Mouse (Mus musculus): ENCODE data around the gene Rsl24d1. TPM values are rescaled to one million over a fixed set of nuclear protein-coding genes. Genes with fewer than 3 reads are reported as not detected.
A peak's percentile ranks its signal among the peaks of the same experiment; 100 is the strongest.

The Rsl24d1 gene
- total and polyA plus RNA-seq, 3 experiments: 25.3 to 51.7 (median 50.1) TPM

DNA sequence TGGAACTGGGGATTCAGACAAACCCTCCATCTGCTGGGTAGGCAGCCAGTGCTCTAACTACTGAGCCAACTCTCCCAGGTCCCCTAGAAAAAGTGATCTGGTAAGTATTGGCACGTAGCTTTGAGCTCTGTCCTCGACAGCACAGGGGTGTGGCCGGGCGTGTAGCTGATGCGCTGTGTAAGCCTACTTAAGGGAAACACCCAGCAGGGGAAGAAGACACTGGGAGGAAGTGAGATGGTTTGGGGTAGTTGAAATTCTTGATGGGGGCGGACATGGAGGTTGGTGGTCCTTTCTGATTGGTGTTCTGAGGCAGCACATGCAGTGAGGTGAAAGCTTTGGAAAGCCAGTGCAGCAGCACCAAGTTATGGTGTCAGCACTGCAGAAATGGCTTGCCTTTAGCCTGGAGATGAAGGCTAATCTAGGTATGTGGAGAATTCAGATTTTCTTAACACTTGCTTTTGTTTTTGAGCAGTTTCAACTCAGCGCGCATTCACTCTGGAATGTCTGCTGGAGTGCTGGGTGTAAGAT is 11.9 kb downstream of the Rsl24d1 start:
- WGBS: 88% methylated on average over 8 of the region's 8 CpGs
- Histone ChIP-seq H3K79me2 (replicated peaks; ENCODE audit: control insufficient read depth, insufficient read depth, low read length) (no peaks in the 10 kb centered on the region), H3K27ac (no peak overlapping the region), H3K27me3 (ENCODE audit: control insufficient read depth, insufficient read depth, low read length) (no peaks in the 10 kb centered on the region), H3K4me1 (ENCODE audit: control insufficient read depth, insufficient read depth, low read length) (no peaks in the 10 kb centered on the region), H3K4me3 (no peak overlapping the region), H3K9ac (ENCODE audit: low read depth, low read length) (no peak overlapping the region), H3K36me3 (ENCODE audit: control insufficient read depth, insufficient read depth, low read length) (no peaks in the 10 kb centered on the region)
- TF ChIP-seq EP300 (IDR thresholded peaks at IDR 0.05; ENCODE audit: insufficient read depth, low read depth, low read length): no peak
- TF ChIP-seq CTCF (IDR thresholded peaks at IDR 0.05): no peak
- TF ChIP-seq POLR2A (IDR thresholded peaks at IDR 0.05; ENCODE audit: insufficient read depth, low read depth, low read length): no peak
- no peak for DNase-seq
- intact Hi-C loops (cut with DNase I): no loop called here

DNA sequence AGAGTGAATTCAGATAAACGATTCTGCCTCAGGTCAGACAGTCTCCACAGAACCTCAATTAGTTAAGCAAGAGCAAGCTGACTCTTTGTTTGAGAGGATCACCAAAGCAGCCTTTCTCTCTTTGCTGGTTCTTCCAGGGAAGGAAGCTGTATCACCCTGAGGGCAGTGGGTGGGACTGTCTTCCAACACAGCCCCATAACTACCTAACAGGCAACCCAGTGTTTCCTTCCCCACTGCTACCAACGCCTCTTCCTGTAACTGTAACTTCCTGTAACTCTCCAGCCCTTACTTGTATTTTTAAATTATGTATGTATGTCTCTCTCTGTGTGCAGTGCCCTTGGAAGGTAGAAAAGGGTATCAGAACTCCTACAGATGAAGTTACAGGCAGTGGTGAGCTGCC is 14.2 kb downstream of the Rsl24d1 start:
- 68% methylated on average over 2 of the region's 2 CpGs for WGBS
- TF ChIP-seq EP300 (IDR thresholded peaks at IDR 0.05; ENCODE audit: insufficient read depth, low read depth, low read length) (no peak), CTCF (IDR thresholded peaks at IDR 0.05) (no peak), POLR2A (IDR thresholded peaks at IDR 0.05; ENCODE audit: insufficient read depth, low read depth, low read length) (no peak)
- Histone ChIP-seq H3K36me3 (ENCODE audit: control insufficient read depth, insufficient read depth, low read length) (no peaks in the 10 kb centered on the region), H3K4me3 (no peak overlapping the region), H3K9ac (ENCODE audit: low read depth, low read length) (no peak overlapping the region), H3K27ac (no peak overlapping the region), H3K4me1 (ENCODE audit: control insufficient read depth, insufficient read depth, low read length) (no peaks in the 10 kb centered on the region), H3K79me2 (replicated peaks; ENCODE audit: control insufficient read depth, insufficient read depth, low read length) (no peaks in the 10 kb centered on the region), H3K27me3 (ENCODE audit: control insufficient read depth, insufficient read depth, low read length) (no peaks in the 10 kb centered on the region)
- no peak for DNase-seq
- intact Hi-C loops (cut with DNase I): no loop called here

DNA sequence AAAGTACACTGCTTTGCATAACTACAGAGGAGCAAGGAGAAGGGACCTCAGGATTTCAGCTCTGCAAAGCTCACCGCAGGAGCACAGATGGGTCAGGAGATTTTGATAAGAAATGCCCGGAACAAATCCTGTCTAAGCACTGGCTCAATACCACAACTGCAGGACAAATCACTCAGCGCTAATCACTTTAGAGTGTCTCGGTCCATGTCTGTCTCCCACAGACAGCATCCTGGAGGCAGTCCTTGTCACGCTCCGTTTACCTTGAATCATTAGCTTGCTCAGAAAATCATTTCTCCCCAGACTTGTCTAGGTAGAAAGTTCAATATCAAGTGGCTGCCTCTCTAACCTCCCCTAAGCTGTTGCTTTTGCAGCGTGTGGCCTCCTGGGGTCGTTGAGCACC is 16.6 kb downstream of the Rsl24d1 start:
- H3K27me3 ChIP-seq (ENCODE audit: control insufficient read depth, insufficient read depth, low read length): no peaks in the 10 kb centered on the region
- TF ChIP-seq CTCF (IDR thresholded peaks at IDR 0.05) (no peak), POLR2A (IDR thresholded peaks at IDR 0.05; ENCODE audit: insufficient read depth, low read depth, low read length) (no peak), EP300 (IDR thresholded peaks at IDR 0.05; ENCODE audit: insufficient read depth, low read depth, low read length) (no peak)
- 79% methylated on average over 8 of the region's 8 CpGs for WGBS
- H3K9ac ChIP-seq (ENCODE audit: low read depth, low read length): no peak overlapping the region
- no peaks in the 10 kb centered on the region for H3K79me2 ChIP-seq (replicated peaks; ENCODE audit: control insufficient read depth, insufficient read depth, low read length)
- DNase-seq: no peak
- no peak overlapping the region for H3K27ac ChIP-seq
- no peaks in the 10 kb centered on the region for H3K36me3 ChIP-seq (ENCODE audit: control insufficient read depth, insufficient read depth, low read length)
- intact Hi-C loops (cut with DNase I): no loop called here
- no peaks in the 10 kb centered on the region for H3K4me1 ChIP-seq (ENCODE audit: control insufficient read depth, insufficient read depth, low read length)
- H3K4me3 ChIP-seq: no peak overlapping the region

DNA sequence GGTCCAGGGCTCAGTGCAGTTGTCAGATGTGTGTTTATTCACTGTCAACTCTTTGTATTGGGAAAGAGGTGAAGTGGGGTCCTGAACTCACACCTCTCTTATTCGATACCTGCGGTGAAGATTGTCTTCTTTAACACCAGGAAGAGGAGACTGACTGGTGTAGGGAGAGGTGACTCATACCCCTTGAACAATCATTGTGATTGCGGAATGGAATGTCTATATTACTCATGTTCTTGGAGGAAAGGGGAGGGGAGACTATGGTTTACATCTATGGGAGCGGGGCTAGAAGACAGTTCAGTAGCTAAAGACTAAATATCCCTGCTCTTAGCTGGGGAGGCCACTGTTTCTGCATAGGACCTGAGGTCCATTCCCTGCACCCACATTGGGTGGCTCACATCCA is 17.3 kb downstream of the Rsl24d1 start:
- no peak overlapping the region for H3K9ac ChIP-seq (ENCODE audit: low read depth, low read length)
- H3K27ac ChIP-seq: no peak overlapping the region
- H3K79me2 ChIP-seq (replicated peaks; ENCODE audit: control insufficient read depth, insufficient read depth, low read length): no peaks in the 10 kb centered on the region
- 71% methylated on average over 4 of the region's 4 CpGs for WGBS
- TF ChIP-seq EP300 (IDR thresholded peaks at IDR 0.05; ENCODE audit: insufficient read depth, low read depth, low read length) (no peak), POLR2A (IDR thresholded peaks at IDR 0.05; ENCODE audit: insufficient read depth, low read depth, low read length) (no peak), CTCF (IDR thresholded peaks at IDR 0.05) (no peak)
- intact Hi-C loops (cut with DNase I): no loop called here
- no peak for DNase-seq
- H3K36me3 ChIP-seq (ENCODE audit: control insufficient read depth, insufficient read depth, low read length): no peaks in the 10 kb centered on the region
- H3K4me1 ChIP-seq (ENCODE audit: control insufficient read depth, insufficient read depth, low read length): no peaks in the 10 kb centered on the region
- no peaks in the 10 kb centered on the region for H3K27me3 ChIP-seq (ENCODE audit: control insufficient read depth, insufficient read depth, low read length)
- no peak overlapping the region for H3K4me3 ChIP-seq

DNA sequence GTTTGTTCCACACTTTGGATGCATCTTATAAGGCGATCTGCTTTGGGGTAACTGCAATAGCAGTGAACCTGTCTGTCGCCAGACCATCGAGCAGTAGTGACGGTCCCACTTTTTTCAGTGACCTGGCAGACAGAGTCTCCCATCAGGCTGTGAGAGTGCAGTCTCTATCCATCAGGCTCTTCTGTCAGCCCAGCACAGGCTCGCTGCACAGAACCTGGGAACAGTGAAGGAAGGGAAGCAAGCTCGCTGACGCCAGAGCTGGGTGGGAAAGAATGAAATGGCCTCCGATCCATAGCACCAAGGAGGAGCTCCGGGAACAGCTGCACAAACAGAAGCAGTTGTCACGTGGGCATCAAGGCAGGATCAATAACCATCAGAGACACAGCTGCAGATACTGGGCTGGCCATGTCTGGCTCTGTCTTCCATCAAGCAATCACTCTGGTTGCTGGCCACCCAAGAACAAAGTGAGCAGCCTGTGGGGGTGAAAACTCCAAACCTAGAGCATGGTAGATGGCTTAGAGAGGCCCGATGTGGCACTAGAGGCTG is 24.2 kb downstream of the Rsl24d1 start:
- Histone ChIP-seq H3K36me3 (ENCODE audit: control insufficient read depth, insufficient read depth, low read length) (no peaks in the 10 kb centered on the region), H3K27ac (no peak overlapping the region), H3K27me3 (ENCODE audit: control insufficient read depth, insufficient read depth, low read length) (no peaks in the 10 kb centered on the region), H3K9ac (ENCODE audit: low read depth, low read length) (no peak overlapping the region), H3K4me3 (no peak overlapping the region), H3K79me2 (replicated peaks; ENCODE audit: control insufficient read depth, insufficient read depth, low read length) (no peaks in the 10 kb centered on the region), H3K4me1 (ENCODE audit: control insufficient read depth, insufficient read depth, low read length) (no peaks in the 10 kb centered on the region)
- intact Hi-C loops (cut with DNase I): no loop called here
- WGBS: 60% methylated on average over 11 of the region's 11 CpGs
- TF ChIP-seq POLR2A (IDR thresholded peaks at IDR 0.05; ENCODE audit: insufficient read depth, low read depth, low read length): no peak
- TF ChIP-seq EP300 (IDR thresholded peaks at IDR 0.05; ENCODE audit: insufficient read depth, low read depth, low read length): no peak
- no peak for TF ChIP-seq CTCF (IDR thresholded peaks at IDR 0.05)
- no peak for DNase-seq

- Histone ChIP-seq H3K27ac (no peak overlapping the region), H3K36me3 (ENCODE audit: control insufficient read depth, insufficient read depth, low read length) (no peaks in the 10 kb centered on the region), H3K9ac (ENCODE audit: low read depth, low read length) (no peak overlapping the region), H3K4me3 (no peak overlapping the region), H3K79me2 (replicated peaks; ENCODE audit: control insufficient read depth, insufficient read depth, low read length) (no peaks in the 10 kb centered on the region), H3K27me3 (ENCODE audit: control insufficient read depth, insufficient read depth, low read length) (no peaks in the 10 kb centered on the region), H3K4me1 (ENCODE audit: control insufficient read depth, insufficient read depth, low read length) (no peaks in the 10 kb centered on the region)
- TF ChIP-seq CTCF (IDR thresholded peaks at IDR 0.05) (peak; percentile 38), POLR2A (IDR thresholded peaks at IDR 0.05; ENCODE audit: insufficient read depth, low read depth, low read length) (no peak)
- WGBS: 57% methylated on average over 9 of the region's 9 CpGs
- no peak for DNase-seq
- intact Hi-C loops (cut with DNase I): no loop called here
These were observed 41.1 kb downstream of the Rsl24d1 start for GRCm38 (mm10) chr9:73154347-73154746.
